Mouse (Mus musculus): ENCODE results near the gene Mllt11. TPM values are rescaled to one million over a fixed set of nuclear protein-coding genes. Genes with fewer than 3 reads are reported as not detected.

Gene Mllt11
- total RNA-seq, 2 experiments from 2014 or later = 52.0 to 84.9 TPM

DNA sequence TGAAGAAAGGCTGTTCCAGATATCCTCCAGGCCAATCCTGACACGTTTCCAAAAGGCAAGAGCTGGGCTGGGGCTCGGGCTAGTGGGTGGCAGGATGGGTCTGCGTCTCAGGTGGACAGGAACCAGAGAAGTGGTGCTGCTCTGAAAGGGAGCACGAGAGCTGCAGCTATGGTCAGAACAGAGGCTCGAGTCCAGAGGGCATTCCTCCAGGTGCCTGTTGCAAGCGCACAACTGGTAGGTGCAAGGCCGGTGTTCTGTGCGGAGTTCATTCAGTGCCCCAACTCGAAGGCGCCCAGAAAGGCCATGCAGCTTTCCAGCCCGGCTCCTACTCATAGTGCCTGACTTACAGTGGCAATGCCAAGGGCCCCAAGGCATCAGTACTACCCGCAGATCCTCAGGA is 8.0 kb upstream of the Mllt11 start:
- intact Hi-C loops (cut with DNase I) = no loop called here
- TF ChIP-seq CTCF (IDR thresholded peaks at IDR 0.05) = no peak
- Histone ChIP-seq H3K27ac (no peak overlapping the region), H3K4me3 (no peak overlapping the region)
- peak; percentile 42 for DNase-seq

DNA sequence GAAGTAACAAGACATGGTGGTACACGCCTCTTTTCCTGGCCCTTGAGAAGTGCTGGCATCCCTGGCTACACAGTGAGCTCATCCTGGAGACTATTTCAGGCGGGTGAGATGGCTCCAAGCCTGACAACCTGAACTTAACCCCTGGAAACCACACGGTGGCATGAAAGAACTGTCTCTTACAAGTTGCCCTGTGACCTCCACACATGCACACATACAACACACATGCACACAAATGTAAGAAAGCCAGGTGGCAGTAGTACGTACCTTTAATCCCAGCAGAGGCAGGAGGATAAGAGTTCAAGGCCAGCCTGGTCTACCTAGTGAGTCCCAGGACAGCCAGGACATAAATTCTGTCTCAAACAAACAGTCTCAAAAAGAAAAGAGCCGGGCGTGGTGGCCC is 7.1 kb upstream of the Mllt11 start:
- no peak; the same call in 1 of the 2 replicates for TF ChIP-seq CTCF (IDR thresholded peaks at IDR 0.05)
- Histone ChIP-seq H3K4me3 (no peak overlapping the region), H3K27ac (peak overlapping the region; percentile 35; the same call in 1 of the 2 replicates)
- intact Hi-C loops (cut with DNase I) = no loop called here
- no peak for DNase-seq

DNA sequence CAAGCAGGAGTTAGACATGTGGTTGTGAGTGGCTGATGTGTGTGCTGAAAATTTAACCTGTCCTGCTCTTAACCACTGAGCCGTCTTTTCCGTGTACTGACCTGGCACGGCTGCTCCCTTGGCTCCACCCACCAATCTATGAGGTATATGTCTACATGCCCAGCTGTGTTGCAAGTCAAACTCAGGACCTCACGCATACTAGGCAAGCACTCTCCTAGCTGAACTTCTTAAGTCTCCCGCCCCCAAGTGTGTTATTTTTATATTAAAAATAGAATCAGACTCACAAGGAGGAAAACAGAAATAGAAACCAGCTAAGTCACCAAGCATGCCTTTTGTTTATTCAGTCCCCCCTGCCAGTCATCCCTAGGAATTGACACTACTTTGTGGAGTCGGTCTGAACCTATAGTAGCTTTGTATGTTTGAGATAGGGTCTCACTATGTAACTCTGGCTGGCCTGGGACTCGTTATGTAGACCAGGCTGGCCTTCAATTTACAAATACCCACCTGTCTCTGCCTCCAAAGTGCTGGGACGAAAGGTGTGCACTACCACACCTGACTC is 5.6 kb upstream of the Mllt11 start:
- DNase-seq = no peak
- Histone ChIP-seq H3K4me3 (no peak overlapping the region), H3K27ac (peak overlapping the region; percentile 74)
- TF ChIP-seq CTCF (IDR thresholded peaks at IDR 0.05) = no peak
- intact Hi-C loops (cut with DNase I) = no loop called here

DNA sequence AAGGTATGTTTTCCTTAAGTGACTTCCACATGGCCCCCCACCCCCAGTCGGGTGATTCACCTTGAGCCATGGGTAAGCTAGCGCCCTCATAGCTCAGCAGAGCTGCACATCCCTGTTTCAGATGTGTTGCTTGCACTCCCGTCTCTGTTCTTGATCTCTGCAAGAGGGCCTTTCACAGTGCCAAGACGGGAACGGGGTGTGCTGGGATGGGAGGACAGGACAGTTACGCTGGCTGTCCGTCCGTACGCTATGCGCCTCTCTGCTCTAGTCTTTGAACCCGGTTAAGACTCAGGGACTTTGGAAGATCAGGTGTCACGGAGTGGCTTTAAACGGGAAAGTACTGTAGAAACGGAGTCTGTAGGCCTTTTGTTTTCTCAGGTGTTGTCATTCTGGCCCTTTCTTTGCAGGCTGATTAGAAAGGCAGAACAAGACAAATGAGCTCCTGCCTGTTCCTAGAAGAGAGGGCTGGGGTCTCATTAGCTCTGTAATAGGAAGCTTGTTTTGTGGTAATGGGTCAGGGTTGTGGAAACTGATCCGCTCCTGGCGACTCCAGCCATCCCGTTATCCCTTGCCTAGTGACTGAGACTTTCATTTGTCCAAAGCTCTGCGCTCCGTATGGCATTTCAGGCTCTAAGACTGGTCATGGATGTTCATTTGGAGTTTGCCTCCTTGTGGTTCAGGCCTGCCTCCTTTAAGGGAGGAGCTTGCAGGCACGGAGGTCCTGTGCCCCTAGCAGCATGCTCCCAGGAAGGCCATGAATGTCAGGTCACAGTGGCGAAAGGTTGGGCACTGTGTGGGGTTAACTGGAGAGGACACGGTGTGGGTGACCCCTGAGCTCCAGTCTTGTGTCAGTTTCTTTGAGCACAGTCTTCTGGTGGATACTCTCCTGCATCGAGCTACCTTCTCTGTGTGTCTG is 3.7 kb upstream of the Mllt11 start:
- Histone ChIP-seq H3K4me3 (no peak overlapping the region), H3K27ac (0 out of 2 replicates have a peak overlapping the region, but pooled peaks have one; percentile 8)
- TF ChIP-seq CTCF (IDR thresholded peaks at IDR 0.05) = no peak
- no peak for DNase-seq
- intact Hi-C loops (cut with DNase I) = no loop called here

DNA sequence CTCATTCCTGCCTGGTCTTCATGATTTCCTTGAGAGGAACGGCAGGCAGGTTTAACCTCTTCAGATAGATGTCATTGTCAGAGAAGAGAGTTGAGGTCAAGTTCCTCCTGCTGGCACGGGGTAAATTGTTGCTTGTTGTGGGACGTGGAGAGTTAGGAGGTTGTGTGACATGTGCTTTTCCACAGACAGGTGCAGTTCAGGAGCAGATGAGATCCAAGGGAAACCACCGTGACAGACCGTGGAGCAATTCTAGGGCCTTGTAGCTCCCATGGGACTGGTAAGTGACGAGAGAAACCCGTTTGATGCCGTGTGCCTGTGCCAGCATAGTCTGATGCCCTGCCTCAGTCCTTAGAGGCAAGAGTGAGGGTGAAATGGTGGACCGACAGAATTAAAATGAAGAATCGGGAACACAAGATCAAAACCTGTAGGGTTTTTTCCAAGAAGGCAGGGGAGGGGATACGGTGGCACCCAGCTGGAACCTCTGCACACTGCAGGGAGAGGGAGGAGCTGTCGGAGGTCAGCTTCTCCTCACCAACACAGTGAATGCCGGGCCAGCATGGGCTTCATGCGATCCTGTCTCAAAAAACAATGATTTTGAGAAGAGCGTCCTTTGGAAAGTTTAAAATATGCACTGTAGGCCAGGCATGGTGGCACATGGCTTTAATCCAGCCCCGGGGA is 1.5 kb upstream of the Mllt11 start:
- DNase-seq = no peak
- intact Hi-C loops (cut with DNase I) = no loop called here
- peak overlapping the region; percentile 99 for H3K27ac ChIP-seq
- no peak for TF ChIP-seq CTCF (IDR thresholded peaks at IDR 0.05)
- no peak overlapping the region for H3K4me3 ChIP-seq

DNA sequence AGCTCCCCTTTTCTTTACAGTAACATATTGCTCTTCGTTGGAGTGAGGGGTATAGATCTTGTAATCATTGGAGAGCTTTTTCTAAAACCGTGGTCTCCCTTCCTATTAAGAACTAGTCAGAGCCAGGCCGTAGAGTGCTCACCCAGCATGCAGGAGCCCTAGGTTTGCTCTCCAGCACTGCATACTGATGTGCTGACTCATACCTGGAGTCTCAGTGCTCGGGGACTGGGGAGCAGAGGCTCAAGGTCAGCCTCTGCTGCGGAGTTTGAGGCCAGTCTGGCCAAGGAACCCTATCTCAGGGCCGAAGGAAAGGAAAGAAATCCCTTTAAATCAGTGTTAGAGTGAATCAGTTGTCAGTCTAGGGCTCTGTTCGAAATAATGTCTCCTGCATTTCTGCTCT is 800 bp upstream of the Mllt11 start:
- Histone ChIP-seq H3K4me3 (peak overlapping the region; percentile 21; the same call in 1 of the 2 replicates), H3K27ac (peak overlapping the region; percentile 99; the same call in 1 of the 2 replicates)
- no peak for DNase-seq
- TF ChIP-seq CTCF (IDR thresholded peaks at IDR 0.05) = no peak
- intact Hi-C loops (cut with DNase I) = no loop called here

DNA sequence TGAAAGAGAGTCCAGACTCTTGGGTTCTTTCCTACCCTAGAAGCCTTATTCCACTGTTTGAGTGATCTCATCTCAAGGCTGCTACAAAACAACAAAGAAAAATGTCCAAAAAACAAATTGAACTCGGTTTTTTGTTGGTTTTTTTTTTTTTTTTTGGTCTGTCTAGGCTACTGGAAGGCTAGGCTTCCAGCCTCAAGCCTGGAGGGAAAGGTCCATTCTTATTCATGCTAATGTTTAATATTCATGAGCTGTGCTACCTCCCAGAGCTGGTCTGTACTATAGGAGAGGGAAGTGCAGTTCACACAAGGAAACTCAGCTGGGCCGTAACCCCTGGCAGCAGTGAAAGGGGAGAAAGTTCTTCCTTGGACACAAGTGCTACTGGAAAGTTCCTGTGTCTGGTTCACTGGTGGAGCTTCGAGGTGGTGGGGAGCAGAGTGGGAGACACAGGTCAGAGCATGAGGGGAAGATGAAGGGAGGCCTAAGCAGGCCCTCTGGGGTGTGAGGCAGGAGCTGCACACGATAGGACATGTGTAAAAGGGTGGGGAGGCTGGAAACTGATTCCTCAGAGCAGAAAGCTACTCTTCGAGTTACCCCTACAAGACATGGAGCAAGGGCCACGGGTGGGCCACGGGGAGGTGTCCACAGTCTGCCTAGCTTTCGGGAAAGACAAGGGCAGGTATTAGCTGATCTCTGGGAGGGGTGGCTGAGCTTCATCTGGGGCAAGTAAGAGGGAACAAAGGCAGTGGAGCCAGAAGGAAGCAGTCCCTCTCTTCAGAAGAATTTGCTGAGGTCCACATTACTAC is 1.3 kb downstream of the Mllt11 start:
- H3K4me3 ChIP-seq = peak overlapping the region; percentile 85
- intact Hi-C loops (cut with DNase I) = no loop called here
- peak overlapping the region; percentile 99 for H3K27ac ChIP-seq
- no peak for DNase-seq
- no peak for TF ChIP-seq CTCF (IDR thresholded peaks at IDR 0.05)

DNA sequence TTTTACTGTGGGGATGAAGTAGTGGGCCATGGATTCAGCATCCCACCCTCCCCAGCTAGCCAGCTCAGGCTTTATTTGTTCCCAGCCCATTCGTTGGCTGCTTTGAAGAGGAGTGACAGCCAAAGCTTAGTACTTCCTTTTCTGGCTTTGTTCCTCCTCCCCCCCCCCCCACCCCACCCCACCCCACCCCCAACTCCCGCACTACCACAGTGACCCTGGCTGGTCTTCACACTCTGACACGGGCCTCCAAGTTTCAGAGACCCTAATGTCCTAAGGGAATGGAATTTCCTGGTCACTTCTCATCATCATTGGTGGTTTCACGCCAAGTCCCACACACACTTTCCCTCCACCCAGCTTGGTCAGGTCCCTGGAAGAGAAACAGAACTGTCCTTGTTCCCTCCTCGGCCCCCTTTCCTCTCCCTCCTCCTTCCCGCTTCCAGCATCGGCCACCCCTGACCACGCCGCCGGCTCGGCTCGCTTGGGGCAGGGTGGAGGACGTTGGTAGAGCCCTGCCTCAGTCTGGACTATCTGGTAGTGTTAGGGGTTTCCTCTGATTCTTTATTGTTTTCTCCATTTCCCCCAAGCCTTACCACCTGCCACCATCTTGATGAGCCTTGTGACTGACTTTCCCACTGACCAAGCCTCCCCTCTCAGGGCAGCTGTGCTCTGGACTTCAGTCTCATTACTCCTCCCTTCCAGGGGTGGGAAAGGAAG is 2.0 kb downstream of the Mllt11 start:
- TF ChIP-seq CTCF (IDR thresholded peaks at IDR 0.05) = no peak
- DNase-seq = peak; percentile 58
- peak overlapping the region; percentile 99 for H3K27ac ChIP-seq
- intact Hi-C loops (cut with DNase I) = no loop called here
- peak overlapping the region; percentile 85 for H3K4me3 ChIP-seq

DNA sequence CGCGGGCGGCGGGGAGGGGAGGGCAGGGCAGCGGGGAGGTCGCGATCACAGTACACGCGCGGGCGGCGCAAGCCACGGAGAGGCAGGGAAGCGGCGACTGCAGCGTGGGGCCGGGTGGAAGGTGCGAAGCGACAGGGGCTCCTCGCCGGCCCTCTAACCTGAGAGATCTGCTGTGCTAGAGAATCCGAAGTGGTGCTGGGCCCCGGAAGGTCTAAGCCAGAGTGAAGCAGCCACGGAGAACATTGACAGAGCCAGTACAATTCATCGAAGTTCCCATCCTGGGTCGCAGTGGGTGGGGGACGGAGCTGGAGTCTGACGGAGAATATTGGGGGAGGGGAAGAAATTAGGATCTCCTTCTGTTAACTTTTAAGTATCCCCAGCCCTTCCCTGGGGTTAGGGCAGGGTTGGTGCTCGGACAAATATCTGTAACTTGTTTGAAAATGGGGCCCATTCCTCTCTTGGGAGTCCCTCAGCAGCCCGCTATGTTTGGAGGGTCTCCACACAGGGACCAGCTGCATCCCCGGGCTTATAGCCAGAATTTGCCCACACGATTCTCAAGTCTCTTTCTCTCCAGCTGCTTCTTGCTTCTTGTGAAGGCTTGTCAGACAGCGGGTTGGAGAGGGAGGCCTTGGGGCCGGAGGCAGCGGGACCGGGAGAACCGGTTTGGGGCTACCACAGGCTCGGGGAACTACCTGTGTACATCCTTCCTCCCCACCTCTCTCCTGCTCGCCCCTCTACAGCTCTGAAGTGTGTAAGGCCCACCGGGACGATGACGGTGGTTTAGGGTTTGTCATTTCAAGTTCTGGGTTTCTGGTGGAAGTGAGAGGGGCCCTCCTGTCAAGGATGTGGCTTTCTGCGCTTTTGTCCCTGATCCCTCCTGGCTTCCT is 2.8 kb downstream of the Mllt11 start:
- peak; percentile 35 for DNase-seq
- Histone ChIP-seq H3K27ac (peak overlapping the region; percentile 99), H3K4me3 (peak overlapping the region; percentile 85)
- intact Hi-C loops (cut with DNase I) = no loop called here
- no peak for TF ChIP-seq CTCF (IDR thresholded peaks at IDR 0.05)

DNA sequence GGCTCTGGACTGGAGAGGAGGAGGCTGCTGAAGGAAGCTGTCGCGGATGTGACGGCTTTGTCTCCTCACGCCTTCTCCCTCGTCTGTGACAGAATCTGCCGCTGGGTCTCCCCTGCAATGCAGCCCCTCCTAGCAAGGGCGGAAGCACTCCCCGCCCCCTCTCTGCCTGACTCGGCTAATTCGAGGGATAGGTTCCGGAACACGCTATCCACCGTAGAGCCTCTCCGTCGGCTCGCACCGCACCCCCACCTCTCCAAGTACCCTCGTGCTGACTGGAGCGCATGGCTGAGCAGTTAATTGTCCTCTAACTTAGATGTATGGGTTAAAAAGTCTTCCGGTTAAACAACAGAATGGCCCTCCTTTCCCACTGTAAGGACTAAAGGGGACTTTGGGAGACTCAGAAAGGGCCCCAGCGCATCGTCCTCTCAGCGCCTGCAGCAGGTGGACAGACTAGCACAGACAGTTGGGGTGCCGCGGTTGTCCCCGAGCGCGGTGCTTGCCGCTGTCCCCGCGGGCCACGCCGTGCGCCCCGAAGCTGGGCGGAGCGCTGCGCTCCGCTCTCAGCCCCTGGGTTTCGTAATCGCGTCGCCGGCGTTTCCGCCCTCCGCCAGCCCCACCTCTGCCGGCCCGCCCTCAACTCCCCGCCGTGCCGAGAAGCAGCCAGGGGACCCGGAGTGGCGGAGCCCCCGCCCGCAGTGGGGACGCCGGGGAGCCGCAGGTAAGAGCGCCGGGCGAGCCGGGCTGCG is 3.6 kb downstream of the Mllt11 start, which contains the start of gene Cdc42se1:
Gene Cdc42se1, plus strand, starts transcription at position 585 of the 746 bp plus-strand sequence.
- intact Hi-C loops (cut with DNase I) = no loop called here
- H3K27ac ChIP-seq = peak within 1 kb of the TSS; percentile 99
- H3K4me3 ChIP-seq = peak within 1 kb of the TSS; percentile 85
- TF ChIP-seq CTCF (IDR thresholded peaks at IDR 0.05) = no peak
- peak; percentile 95 for DNase-seq

Data from gastrocnemius, adult 2 months (tissue).